Mouse (Mus musculus) liver, embryonic 12.5 days (tissue): ENCODE data around the gene Spock1. TPM values are rescaled to one million over a fixed set of nuclear protein-coding genes. Genes with fewer than 3 reads are reported as not detected.
"Not testable (repeated sequence)": the region's sequence is repeated elsewhere in the genome, so short reads cannot be mapped to it uniquely, and the experiment has no call there.

Experiments used
- ATAC-seq: fragments of 200-750 bp; cut with Nextera tagmentation; 2 replicates; pipeline ENCODE4 v1.8.0; 2017; ENCODE audit warnings: moderate number of reproducible peaks, mild to moderate bottlenecking, moderate library complexity
- H3K27ac ChIP-seq: fragments of 300-500 bp; sonication (generic); 2 replicates; pipeline ENCODE4 v1.5.1; 2016; ENCODE audit warnings: mild to moderate bottlenecking
- H3K27me3 ChIP-seq: fragments of 300-500 bp; sonication (generic); replicated peaks from 2 replicates; pipeline ENCODE4 v1.6.1; 2016; ENCODE audit warnings: mild to moderate bottlenecking, moderate library complexity
- H3K36me3 ChIP-seq: fragments of 300-500 bp; sonication (generic); 2 replicates; pipeline ENCODE4 v1.6.1; 2016; ENCODE audit warnings: mild to moderate bottlenecking, moderate library complexity
- H3K4me1 ChIP-seq: fragments of 300-500 bp; sonication (generic); 2 replicates; pipeline ENCODE4 v1.6.1; 2016
- H3K4me2 ChIP-seq: fragments of 300-500 bp; sonication (generic); 2 replicates; pipeline ENCODE4 v1.6.1; 2016; ENCODE audit warnings: mild to moderate bottlenecking, moderate library complexity
- H3K4me3 ChIP-seq: fragments of 300-500 bp; sonication (generic); 2 replicates; pipeline ENCODE4 v1.5.1; 2016; ENCODE audit warnings: mild to moderate bottlenecking, moderate library complexity
- H3K9ac ChIP-seq: fragments of 300-500 bp; sonication (generic); 2 replicates; pipeline ENCODE4 v1.6.1; 2016; ENCODE audit warnings: mild to moderate bottlenecking, moderate library complexity
- H3K9me3 ChIP-seq: fragments of 300-500 bp; sonication (generic); replicated peaks from 2 replicates; pipeline ENCODE4 v1.6.1; 2016; ENCODE audit warnings: mild to moderate bottlenecking, moderate library complexity
- WGBS: fragments of 180-500 bp; shearing (Covaris S2); methylation state at CpG from one replicate; pipeline ENCODE4 v1.1.7; 2016; ENCODE audit not compliant: insufficient replicate concordance; 5-methylcytosine and 5-hydroxymethylcytosine counted together
- polyA plus RNA-seq: library from polyadenylated mRNA; unstranded; fragments of >200 nt; fragmentation: Nextera tagmentation; extraction: Ambion mirVana; gene quantifications from 2 replicates; pipeline ENCODE4 v1.2.1, GENCODE M21; 2016

Spock1 gene
- polyA plus RNA-seq, 1 experiment from 2014 or later: 0.27 TPM

GRCm38 (mm10) chr13:57609946-57610345, 298.2 kb downstream of the Spock1 start:
- no peak overlapping the region for H3K27ac ChIP-seq
- peaks cover 1% of the 10 kb centered on the region; the same call in 1 of the 2 replicates for H3K4me1 ChIP-seq
- no peaks in the 10 kb centered on the region for H3K36me3 ChIP-seq
- H3K27me3 ChIP-seq: no peaks in the 10 kb centered on the region
- H3K9ac ChIP-seq: no peak overlapping the region
- no peak overlapping the region for H3K4me2 ChIP-seq
- H3K9me3 ChIP-seq: 0 out of 2 replicates have a peak, but pooled peaks cover 7% of the 10 kb centered on the region
- ATAC-seq: no peak
- WGBS: 65% methylated on average over 7 of the region's 7 CpGs
- no peak overlapping the region for H3K4me3 ChIP-seq

GRCm38 (mm10) chr13:57604437-57604836, 303.7 kb downstream of the Spock1 start:
- Histone ChIP-seq H3K36me3 (no peaks in the 10 kb centered on the region), H3K9me3 (0 out of 2 replicates have a peak, but pooled peaks cover 7% of the 10 kb centered on the region), H3K27me3 (peaks cover under 1% of the 10 kb centered on the region; the same call in 1 of the 2 replicates), H3K4me3 (no peak overlapping the region), H3K4me1 (peaks cover 13% of the 10 kb centered on the region; the same call in 1 of the 2 replicates), H3K27ac (no peak overlapping the region), H3K9ac (no peak overlapping the region), H3K4me2 (no peak overlapping the region)
- ATAC-seq: peak; percentile 82
- WGBS: 66% methylated on average over 3 of the region's 3 CpGs

- no peaks in the 10 kb centered on the region for H3K36me3 ChIP-seq
- H3K27ac ChIP-seq: no peak overlapping the region
- ATAC-seq: no peak
- no peak overlapping the region for H3K4me2 ChIP-seq
- WGBS: 72% methylated on average over 8 of the region's 8 CpGs
- no peak overlapping the region for H3K4me3 ChIP-seq
- no peaks in the 10 kb centered on the region for H3K9me3 ChIP-seq
- peaks cover 8% of the 10 kb centered on the region; the same call in 1 of the 2 replicates for H3K27me3 ChIP-seq
- H3K4me1 ChIP-seq: peaks cover 13% of the 10 kb centered on the region; the same call in 1 of the 2 replicates
- no peak overlapping the region for H3K9ac ChIP-seq
These were observed 304.9 kb downstream of the Spock1 start for GRCm38 (mm10) chr13:57603226-57603625.

DNA sequence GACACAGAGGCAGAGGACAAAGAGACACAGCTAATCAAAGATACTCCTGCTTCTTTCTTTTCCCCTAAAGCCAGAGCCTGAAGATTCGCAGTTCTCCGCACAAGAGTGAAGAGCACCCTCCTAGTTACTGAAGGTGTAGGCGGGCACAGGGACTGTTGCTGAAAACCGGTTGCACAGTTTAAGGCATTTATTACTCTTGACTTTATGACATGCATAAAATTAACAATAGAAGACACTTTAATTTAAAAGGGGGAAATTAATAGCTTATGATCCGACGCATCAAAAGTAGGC, 312.4 kb downstream of the Spock1 start:
- no peaks in the 10 kb centered on the region for H3K36me3 ChIP-seq
- 88% methylated on average over 6 of the region's 6 CpGs for WGBS
- no peaks in the 10 kb centered on the region for H3K9me3 ChIP-seq
- H3K27ac ChIP-seq: no peak overlapping the region
- peaks cover 8% of the 10 kb centered on the region; the same call in 1 of the 2 replicates for H3K27me3 ChIP-seq
- H3K4me1 ChIP-seq: 0 out of 2 replicates have a peak, but pooled peaks cover 6% of the 10 kb centered on the region
- ATAC-seq: no peak
- no peak overlapping the region for H3K4me2 ChIP-seq
- H3K9ac ChIP-seq: no peak overlapping the region
- no peak overlapping the region for H3K4me3 ChIP-seq

GRCm38 (mm10) chr13:57595032-57595760, 312.9 kb downstream of the Spock1 start:
- 78% methylated on average over 15 of the region's 15 CpGs for WGBS
- Histone ChIP-seq H3K4me3 (no peak overlapping the region), H3K4me2 (no peak overlapping the region), H3K27me3 (peaks cover 8% of the 10 kb centered on the region; the same call in 1 of the 2 replicates), H3K9ac (no peak overlapping the region), H3K36me3 (no peaks in the 10 kb centered on the region), H3K9me3 (no peaks in the 10 kb centered on the region), H3K4me1 (0 out of 2 replicates have a peak, but pooled peaks cover 6% of the 10 kb centered on the region), H3K27ac (no peak overlapping the region)
- no peak for ATAC-seq

DNA sequence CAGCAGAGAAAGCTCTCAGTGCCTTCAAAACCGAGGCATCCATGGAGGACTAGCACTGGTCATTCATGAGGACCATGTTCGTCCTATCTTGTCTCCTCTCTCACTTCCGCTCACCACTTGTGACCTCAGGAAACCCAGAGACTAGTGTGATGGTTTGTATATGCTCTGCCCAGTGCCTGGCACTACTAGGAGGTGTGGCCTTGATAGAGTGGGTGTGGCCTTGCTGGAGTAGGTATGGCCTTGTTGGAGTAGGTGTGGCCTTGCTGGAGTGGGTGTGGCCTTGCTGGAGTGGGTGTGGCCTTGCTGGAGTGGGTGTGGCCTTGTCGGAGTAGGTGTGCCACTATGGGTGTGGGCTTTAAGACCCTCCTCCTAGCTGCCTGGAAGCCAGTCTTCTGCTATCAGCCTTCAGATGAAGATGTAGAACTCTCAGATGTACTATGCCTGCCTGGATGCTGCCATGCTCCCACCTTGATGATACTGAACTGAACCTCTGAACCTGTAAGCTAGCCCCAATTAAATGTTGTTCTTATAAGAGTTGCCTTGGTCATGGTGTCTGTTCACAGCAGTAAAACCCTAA, 318.7 kb downstream of the Spock1 start:
- not testable (repeated sequence) for H3K27ac ChIP-seq, H3K9me3 ChIP-seq
- peak; percentile 80 for ATAC-seq

DNA sequence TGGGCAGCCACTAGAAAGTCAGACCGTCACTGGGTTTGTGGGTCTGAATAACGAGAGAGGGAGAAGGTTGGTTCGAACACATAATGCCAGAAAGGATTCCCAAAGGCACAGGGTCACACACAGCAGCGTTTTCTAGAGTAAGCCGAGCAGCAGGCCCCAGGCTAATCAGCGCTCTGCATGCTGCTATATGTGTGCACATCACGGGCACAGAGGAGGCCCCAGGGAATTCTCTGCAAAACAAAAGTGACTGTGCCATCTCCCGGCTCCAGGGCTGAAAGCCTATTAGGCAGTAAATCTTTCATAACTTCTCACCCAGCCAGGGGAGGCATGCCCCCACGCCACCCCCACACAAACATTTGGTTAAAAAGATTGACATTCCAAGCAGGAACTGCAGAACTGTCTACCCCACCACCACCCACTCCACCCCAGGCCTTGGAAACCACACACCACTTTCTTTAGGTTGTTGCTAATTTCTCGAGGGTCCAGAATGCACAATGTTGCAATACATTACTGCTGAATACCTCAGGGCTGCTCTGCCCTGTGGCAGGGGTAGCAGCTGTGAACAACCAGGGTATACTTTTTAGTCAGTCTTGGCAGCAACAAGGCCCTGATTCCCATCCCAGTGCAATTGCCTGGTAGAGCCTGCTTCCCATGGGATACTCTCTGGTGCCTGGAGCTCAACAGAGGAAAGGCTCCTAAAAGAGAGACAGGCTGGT, 319.4 kb downstream of the Spock1 start:
- no peak for ATAC-seq
- Histone ChIP-seq H3K4me2 (no peak overlapping the region), H3K27me3 (no peaks in the 10 kb centered on the region), H3K4me3 (no peak overlapping the region), H3K4me1 (peaks cover 18% of the 10 kb centered on the region; the same call in 1 of the 2 replicates), H3K36me3 (no peaks in the 10 kb centered on the region), H3K9me3 (no peaks in the 10 kb centered on the region), H3K27ac (peak overlapping the region; percentile 17; the same call in 1 of the 2 replicates), H3K9ac (no peak overlapping the region)
- 63% methylated on average over 10 of the region's 10 CpGs for WGBS

More for the DNA sequence above, 318.7 kb downstream of the Spock1 start:
- 71% methylated on average over 4 of the region's 4 CpGs for WGBS
- not testable (repeated sequence) for H3K9ac ChIP-seq, H3K36me3 ChIP-seq, H3K4me3 ChIP-seq, H3K27me3 ChIP-seq, H3K4me2 ChIP-seq
- peaks cover 18% of the 10 kb centered on the region; the same call in 1 of the 2 replicates for H3K4me1 ChIP-seq

GRCm38 (mm10) chr13:57585131-57585530, 323.0 kb downstream of the Spock1 start:
- H3K4me2 ChIP-seq: no peak overlapping the region
- H3K9me3 ChIP-seq: no peaks in the 10 kb centered on the region
- ATAC-seq: no peak
- peaks cover 23% of the 10 kb centered on the region for H3K4me1 ChIP-seq
- no peak overlapping the region for H3K4me3 ChIP-seq
- no peaks in the 10 kb centered on the region for H3K27me3 ChIP-seq
- no peaks in the 10 kb centered on the region for H3K36me3 ChIP-seq
- no peak overlapping the region for H3K27ac ChIP-seq
- WGBS: 41% methylated on average over 3 of the region's 3 CpGs
- H3K9ac ChIP-seq: no peak overlapping the region

- Histone ChIP-seq H3K4me2 (no peak overlapping the region), H3K9me3 (no peaks in the 10 kb centered on the region), H3K9ac (no peak overlapping the region), H3K4me1 (peaks cover 30% of the 10 kb centered on the region), H3K27me3 (no peaks in the 10 kb centered on the region), H3K4me3 (no peak overlapping the region), H3K36me3 (no peaks in the 10 kb centered on the region), H3K27ac (no peak overlapping the region)
- ATAC-seq: no peak
- 74% methylated on average over 12 of the region's 12 CpGs for WGBS
These were observed 325.7 kb downstream of the Spock1 start for GRCm38 (mm10) chr13:57582314-57582976.

- Histone ChIP-seq H3K27me3 (no peaks in the 10 kb centered on the region), H3K4me3 (no peak overlapping the region), H3K36me3 (no peaks in the 10 kb centered on the region), H3K4me2 (peak overlapping the region; percentile 54), H3K4me1 (peaks cover 57% of the 10 kb centered on the region), H3K27ac (peak overlapping the region; percentile 92), H3K9me3 (no peaks in the 10 kb centered on the region), H3K9ac (peak overlapping the region; percentile 49; the same call in 1 of the 2 replicates)
- WGBS: 49% methylated on average over 5 of the region's 5 CpGs
- ATAC-seq: peak; percentile 99
These were observed 330.4 kb downstream of the Spock1 start for GRCm38 (mm10) chr13:57577541-57578244.

DNA sequence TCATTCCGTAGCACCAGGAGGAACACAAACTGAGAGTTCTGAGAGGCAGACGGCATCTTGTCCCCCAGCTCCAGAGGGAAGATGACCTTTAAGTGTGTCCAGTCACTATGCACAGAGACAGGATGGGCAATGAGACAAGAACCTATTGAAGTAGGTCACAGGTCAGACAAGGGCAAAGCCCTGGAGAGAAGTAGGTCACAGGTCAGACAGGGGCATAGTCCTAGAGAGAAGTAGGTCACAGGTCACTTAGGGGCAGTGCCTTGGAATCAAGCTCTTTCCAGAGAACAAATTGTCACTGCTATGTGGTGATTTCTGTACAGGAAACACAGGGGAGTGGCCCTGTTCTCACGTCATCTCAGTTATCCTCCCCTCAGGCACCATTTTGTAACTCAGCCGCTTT, 334.6 kb downstream of the Spock1 start:
- 66% methylated on average over 4 of the region's 4 CpGs for WGBS
- H3K27me3 ChIP-seq: 0 out of 2 replicates have a peak, but pooled peaks cover 2% of the 10 kb centered on the region
- ATAC-seq: no peak

More for the DNA sequence above, 334.6 kb downstream of the Spock1 start:
- no peak overlapping the region for H3K27ac ChIP-seq
- peaks cover 35% of the 10 kb centered on the region for H3K4me1 ChIP-seq
- H3K4me2 ChIP-seq: no peak overlapping the region
- H3K36me3 ChIP-seq: no peaks in the 10 kb centered on the region
- no peak overlapping the region for H3K4me3 ChIP-seq
- no peaks in the 10 kb centered on the region for H3K9me3 ChIP-seq
- H3K9ac ChIP-seq: no peak overlapping the region
